Mouse (Mus musculus) ovary, postnatal 10 days (tissue): Measurements from ENCODE around the gene Cdkn3.
A peak's percentile ranks its signal among the peaks of the same experiment; 100 is the strongest.
"Not testable (repeated sequence)": the region's sequence is repeated elsewhere in the genome, so short reads cannot be mapped to it uniquely, and the experiment has no call there.

Experiments
- DNase-seq: peaks from one replicate; pipeline ENCODE4 v3.0.0; 2022; ENCODE audit warnings: low spot score

Cdkn3 gene

GRCm38 (mm10) chr14:46783327-46783926, 23.1 kb downstream of the Cdkn3 start:
- no peak for DNase-seq

- no peak for DNase-seq
These were observed 24.9 kb downstream of the Cdkn3 start for GRCm38 (mm10) chr14:46785247-46785646.

DNA sequence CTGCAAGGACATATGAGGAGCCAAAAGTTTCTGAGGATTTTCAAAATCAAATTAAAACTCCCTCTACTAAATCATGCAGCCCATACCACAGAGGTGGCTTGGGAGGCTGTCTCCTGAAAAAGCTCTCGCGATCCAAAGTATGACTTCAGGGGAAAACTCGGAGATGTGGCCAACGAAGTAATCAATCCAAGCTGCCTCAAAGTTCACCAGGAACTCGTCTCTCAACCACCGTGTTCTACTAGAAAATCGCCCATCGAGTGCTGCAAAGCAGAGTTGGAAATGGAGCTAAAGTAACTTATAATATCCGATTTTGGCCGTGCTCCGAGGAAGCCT, 27.1 kb downstream of the Cdkn3 start:
- DNase-seq = no peak

DNA sequence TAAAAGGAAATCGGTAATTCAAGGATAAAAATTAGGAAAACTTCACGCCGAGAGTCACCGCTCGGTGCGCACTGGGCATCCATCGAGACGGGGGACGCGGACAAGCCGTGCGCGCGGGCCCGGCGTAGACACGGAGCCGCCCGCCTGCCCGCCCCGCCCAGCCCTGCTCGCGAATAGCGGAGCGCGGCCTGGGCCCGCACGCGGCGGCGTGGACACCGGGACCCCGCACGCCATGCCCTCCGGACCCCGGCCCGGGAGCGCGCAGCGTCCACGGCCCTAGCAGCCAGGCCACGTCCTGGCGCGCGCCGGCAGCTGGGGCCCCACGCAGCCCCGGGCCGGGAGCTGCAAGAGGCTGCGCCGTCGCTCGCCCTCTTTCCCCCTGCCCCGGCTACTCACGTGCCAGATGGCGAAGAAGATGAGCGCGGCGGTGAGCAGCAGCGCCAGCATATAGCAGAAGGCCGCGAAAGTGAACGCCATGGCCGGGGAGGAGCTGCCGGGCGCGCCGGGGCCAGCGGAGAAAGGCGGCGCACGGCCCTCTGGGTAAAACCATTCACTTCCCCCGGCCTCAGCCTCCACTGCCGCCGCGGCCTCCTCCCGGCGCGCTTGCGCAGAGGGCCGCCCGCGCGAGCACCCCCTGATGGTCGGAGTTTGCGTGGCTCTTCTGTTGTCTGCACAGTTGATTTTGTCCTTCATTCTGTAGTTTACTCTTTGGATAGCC, 27.6 kb downstream of the Cdkn3 start, which contains the start of gene Cnih1:
Gene Cnih1, minus strand, starts transcription at position 625 of the 718 bp plus-strand sequence.
- DNase-seq = peak; percentile 87

DNA sequence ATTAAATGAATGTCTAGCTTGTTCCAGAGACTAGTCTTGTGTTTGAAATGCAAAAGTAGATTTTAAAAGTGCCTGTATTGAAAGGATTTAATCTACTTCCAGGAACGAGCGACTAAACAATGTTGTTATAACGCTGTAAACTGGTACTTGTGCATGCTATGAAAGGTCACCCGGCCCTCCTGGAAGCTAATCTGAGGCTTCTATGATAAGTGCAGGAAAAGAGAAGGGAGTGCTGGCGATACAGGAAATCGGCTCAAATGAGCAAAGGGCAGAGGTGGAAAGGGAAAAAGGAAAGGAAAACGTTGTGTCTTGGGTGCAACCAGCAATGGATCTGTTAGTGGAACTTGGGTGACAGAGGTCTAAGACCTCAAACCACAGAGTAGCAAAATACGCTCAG, 28.2 kb downstream of the Cdkn3 start:
- DNase-seq = no peak

GRCm38 (mm10) chr14:46790303-46790702, 30.0 kb downstream of the Cdkn3 start:
- DNase-seq = no peak

DNA sequence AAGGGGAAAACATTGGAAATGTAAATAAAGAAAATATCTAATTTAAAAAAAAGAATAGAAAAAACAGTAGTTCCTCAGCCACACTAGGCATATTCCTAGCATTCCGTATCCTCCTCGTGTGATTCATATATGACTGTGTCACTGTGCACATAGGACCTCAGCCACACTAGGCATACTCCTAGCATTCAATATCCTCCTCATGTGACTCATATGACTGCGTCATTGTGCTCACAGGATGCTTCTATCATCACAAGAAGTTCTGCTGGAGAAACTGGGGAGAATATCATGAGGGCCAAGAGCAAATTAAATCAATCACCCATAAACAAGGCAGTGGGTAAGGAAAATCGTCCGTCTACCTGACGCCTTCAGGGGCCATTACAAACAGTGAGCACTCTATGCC, 30.4 kb downstream of the Cdkn3 start:
- no peak for DNase-seq

- DNase-seq = no peak
These were observed 33.8 kb downstream of the Cdkn3 start for GRCm38 (mm10) chr14:46794157-46794556.

DNA sequence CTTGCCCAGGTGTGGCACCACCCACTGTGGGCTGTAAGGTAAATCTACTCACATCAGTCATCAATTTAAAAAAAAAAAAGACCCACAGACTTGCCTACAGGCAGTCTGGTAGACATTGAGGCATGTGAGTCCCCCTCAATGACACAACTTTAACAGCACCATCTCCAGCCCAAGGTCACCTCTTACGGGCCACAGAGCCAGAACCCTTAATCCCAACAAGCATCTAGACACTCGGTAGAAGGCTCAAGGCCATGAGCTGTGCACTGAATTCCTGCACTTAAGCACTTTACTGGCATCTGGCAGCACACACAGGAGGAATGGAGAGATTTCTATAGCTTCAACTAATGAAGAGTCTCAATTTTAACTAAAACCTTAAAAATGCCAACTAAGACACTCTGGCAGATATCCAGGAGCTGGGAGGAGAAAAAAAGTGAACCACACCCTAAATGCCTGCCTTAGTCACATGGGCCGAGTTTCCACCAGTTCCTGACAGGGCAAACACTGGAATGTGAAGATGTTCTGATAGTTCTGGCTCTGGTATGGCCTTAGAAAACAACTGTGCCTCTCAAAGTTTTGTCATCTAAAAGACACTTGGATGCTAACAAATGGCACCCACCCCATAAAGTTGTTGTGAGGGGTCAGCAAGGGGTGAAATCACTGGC, 40.5 kb downstream of the Cdkn3 start:
- DNase-seq = no peak

DNA sequence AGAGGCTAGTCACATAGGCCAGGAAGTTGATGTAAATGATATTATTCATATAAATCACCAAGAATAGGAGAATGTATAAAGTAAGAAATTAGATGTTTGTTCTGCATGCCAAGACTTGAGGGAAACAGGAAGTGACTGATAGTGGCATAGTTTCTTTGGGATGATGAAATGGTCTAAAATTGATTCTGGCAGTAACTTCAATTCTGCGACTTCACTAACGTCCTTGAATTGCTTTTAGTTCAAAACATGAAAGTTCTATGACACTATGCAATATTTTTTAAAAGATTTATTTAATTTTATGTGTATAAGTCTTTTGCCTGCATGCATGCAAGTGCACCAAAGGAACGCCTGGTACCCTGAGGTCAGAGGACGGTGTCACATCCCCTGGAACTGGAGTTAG, 42.9 kb downstream of the Cdkn3 start:
- no peak for DNase-seq

DNA sequence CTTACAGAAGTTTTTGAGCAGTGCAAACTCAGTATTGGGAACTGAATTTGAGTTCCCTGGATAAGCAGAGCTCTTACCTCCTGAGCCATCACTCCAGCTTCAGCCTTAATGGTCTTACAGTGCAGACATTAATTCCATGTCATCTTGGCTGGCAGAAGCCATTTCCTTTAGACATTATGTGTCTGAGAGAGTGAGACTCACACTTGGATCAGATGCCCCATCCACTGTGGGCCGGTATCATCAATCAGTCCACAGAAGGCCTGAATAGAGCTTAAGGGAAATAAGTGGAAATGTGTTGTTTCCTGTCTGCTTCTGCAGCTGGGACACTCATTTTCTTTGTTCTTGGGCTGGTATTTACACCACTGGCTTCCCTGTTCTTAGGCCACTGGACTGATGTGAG, 43.5 kb downstream of the Cdkn3 start:
- DNase-seq = no peak

DNA sequence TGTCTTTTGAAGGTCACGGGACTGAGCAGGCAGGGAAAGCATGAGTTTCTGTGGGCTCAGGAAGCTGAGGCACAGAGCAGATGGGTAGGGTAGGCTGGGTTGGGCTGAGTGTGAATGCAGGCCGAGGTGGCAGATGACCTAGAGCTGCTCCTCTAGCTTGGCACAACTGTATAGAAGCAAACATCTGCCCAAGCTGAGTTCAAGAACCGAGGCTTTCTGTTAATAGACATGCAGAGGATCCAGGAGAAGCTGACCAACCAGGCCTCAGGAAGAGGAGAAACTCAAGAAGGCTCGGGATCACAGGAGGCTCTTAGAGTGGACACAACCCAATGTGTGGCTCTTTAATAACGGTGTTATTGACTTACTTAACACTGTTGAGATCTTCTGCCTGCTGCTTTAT, 45.8 kb downstream of the Cdkn3 start:
- no peak for DNase-seq

- DNase-seq = no peak
These were observed 47.6 kb downstream of the Cdkn3 start for GRCm38 (mm10) chr14:46807927-46808326.

DNA sequence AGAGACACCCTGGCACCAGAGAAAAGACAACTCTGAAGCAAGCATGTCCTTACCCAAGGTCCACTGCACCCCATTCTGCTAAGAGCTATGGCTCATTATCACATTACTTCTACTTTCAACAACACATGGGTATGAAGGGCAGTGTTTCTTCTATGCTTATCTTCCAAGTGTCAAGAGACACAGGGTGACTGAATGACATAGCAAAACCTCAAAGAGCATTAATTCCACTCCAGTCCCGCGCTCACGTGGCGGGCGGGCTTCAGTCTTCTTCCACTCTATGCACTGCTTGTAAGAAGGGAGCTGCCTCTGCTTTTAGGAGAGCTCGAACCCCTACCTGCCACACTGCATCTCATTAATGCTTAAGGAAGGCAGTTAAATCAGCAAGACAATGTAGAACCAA, 55.3 kb downstream of the Cdkn3 start:
- DNase-seq = no peak

DNA sequence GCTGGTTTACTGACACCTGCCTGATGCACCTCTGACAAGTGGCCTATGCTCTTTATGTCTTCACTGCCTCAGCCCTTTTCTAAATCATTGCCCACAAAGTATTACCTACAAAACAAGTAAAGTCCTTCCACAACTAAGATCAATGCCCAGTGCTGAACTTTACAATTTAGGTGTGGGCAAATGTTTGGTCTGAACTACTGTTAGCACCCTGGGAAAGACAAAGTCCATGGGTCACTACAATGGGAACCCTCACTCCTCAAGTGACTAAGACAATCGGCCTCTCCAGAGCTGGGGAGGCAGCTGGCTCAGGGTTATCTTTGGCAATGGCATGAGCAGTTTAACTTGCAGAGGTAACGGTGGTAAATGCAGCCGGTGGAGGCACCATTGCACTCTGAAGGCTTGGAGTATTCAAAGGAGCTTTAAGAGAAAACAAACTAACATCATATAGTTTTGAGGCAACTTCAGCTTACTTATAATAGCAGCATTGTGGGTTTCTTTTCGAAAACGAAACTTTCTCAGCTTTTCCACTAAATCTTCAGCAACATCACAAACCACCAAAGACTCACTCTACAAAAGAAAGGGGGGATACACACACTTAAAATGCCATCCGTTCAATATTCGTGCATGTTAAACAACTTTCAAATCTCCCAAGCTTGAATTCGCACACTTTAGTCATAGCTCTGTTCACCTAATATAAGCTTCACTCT, 56.7 kb downstream of the Cdkn3 start:
- no peak for DNase-seq

DNA sequence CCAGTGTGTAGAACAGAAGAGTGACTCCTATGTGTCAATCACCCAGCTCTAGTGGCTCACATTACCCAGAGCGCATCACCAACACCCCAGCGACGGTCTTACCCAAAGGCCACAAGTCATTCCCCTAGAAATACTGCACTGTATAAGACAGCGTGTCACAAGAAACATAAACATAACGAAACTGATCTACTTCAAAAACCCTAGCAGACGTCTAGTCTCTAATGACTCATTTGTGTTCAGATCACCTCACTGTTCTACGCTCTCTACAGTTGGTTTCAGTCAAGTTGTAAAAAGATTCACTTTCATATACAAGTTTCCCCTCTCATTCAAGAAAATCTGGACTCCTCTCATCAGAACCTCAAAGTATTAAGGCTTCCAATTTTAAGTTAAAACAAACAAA, 58.4 kb downstream of the Cdkn3 start:
- no peak for DNase-seq

DNA sequence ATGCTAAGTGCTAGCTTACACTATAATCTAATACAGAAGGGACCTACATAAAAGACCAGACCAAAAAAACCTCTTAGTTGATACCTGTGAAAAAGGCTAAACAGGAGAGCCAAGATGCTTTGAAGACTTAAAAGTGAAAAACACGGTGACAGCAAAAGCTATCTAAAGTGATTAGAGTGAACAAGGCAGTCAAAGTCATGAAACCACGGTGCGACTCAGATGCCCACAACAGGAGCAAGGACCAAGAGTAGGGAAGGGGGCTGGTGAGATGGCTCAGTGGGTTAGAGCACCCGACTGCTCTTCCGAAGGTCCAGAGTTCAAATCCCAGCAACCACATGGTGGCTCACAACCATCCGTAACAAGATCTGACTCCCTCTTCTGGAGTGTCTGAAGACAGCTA, 59.6 kb downstream of the Cdkn3 start:
- DNase-seq = not testable (repeated sequence)
